Mouse (Mus musculus) liver, adult 2 months (tissue): ENCODE results near the gene 9130230L23Rik.

Experiments
- CTCF ChIP-seq: fragments of 200-500 bp; IDR thresholded peaks from 2 replicates; pipeline ENCODE4 v1.5.1; 2011; ENCODE audit warnings: low read depth, low read length, control low read depth
- POLR2A ChIP-seq: fragments of 200-500 bp; IDR thresholded peaks from 2 replicates; pipeline ENCODE4 v1.6.1; 2011; ENCODE audit warnings: low read length, control low read depth; ENCODE audit not compliant: insufficient read depth; ENCODE audit errors: extremely low read depth

GRCm38 (mm10) chr5:65973189-65973588, 30.9 kb downstream of the 9130230L23Rik start:
- TF ChIP-seq CTCF (no peak), POLR2A (no peak)
